Mouse (Mus musculus) hindbrain, embryonic 16.5 days (tissue): ENCODE data around the gene Hnrnpa1. TPM values are rescaled to one million over a fixed set of nuclear protein-coding genes. Genes with fewer than 3 reads are reported as not detected.

Experiments
- ATAC-seq: fragments of 200-750 bp; cut with Nextera tagmentation; 2 replicates; pipeline ENCODE4 v1.8.0; 2017; ENCODE audit warnings: moderate TSS enrichment, moderate library complexity
- H3K27ac ChIP-seq: fragments of 300-500 bp; sonication (generic); 2 replicates; pipeline ENCODE4 v1.5.1; 2014; ENCODE audit warnings: low read depth, mild to moderate bottlenecking, control low read depth, low read length, moderate library complexity
- H3K27me3 ChIP-seq: fragments of 300-500 bp; sonication (generic); replicated peaks from 2 replicates; pipeline ENCODE4 v1.6.1; 2014; ENCODE audit warnings: low read length; ENCODE audit not compliant: control insufficient read depth, insufficient read depth
- H3K36me3 ChIP-seq: fragments of 300-500 bp; sonication (generic); 2 replicates; pipeline ENCODE4 v1.6.1; 2014; ENCODE audit warnings: mild to moderate bottlenecking, low read length, moderate library complexity, mixed read lengths; ENCODE audit not compliant: control insufficient read depth, insufficient read depth
- H3K4me1 ChIP-seq: fragments of 300-500 bp; sonication (generic); 2 replicates; pipeline ENCODE4 v1.6.1; 2014; ENCODE audit warnings: low read depth, low read length; ENCODE audit not compliant: control insufficient read depth, insufficient read depth
- H3K4me2 ChIP-seq: fragments of 300-500 bp; sonication (generic); 2 replicates; pipeline ENCODE4 v1.6.1; 2014; ENCODE audit warnings: mild to moderate bottlenecking, low read length, control low read depth, moderate library complexity
- H3K4me3 ChIP-seq: fragments of 300-500 bp; sonication (generic); 2 replicates; pipeline ENCODE4 v1.5.1; 2014; ENCODE audit warnings: mild to moderate bottlenecking, low read length, control low read depth, moderate library complexity
- H3K9ac ChIP-seq: fragments of 300-500 bp; sonication (generic); 2 replicates; pipeline ENCODE4 v1.6.1; 2014; ENCODE audit warnings: low read depth, mild to moderate bottlenecking, control low read depth, low read length, moderate library complexity
- H3K9me3 ChIP-seq: fragments of 300-500 bp; sonication (generic); 2 replicates; pipeline ENCODE4 v1.6.1; 2014; ENCODE audit warnings: mild to moderate bottlenecking, low read length, moderate library complexity; ENCODE audit not compliant: control insufficient read depth
- WGBS: fragments of 180-500 bp; shearing (Covaris S2); extraction: QIAGEN DNeasy Blood & Tissue Kit; methylation state at CpG from one replicate; pipeline ENCODE4 v1.1.7; 2014; 5-methylcytosine and 5-hydroxymethylcytosine counted together
- polyA plus RNA-seq: library from polyadenylated mRNA; unstranded; fragments of >200 nt; fragmentation: Nextera tagmentation; extraction: Ambion mirVana; gene quantifications from 2 replicates; pipeline ENCODE4 v1.2.1, GENCODE M21; 2015

The Hnrnpa1 gene
- 483 and 550 TPM in 2 replicates for polyA plus RNA-seq

DNA sequence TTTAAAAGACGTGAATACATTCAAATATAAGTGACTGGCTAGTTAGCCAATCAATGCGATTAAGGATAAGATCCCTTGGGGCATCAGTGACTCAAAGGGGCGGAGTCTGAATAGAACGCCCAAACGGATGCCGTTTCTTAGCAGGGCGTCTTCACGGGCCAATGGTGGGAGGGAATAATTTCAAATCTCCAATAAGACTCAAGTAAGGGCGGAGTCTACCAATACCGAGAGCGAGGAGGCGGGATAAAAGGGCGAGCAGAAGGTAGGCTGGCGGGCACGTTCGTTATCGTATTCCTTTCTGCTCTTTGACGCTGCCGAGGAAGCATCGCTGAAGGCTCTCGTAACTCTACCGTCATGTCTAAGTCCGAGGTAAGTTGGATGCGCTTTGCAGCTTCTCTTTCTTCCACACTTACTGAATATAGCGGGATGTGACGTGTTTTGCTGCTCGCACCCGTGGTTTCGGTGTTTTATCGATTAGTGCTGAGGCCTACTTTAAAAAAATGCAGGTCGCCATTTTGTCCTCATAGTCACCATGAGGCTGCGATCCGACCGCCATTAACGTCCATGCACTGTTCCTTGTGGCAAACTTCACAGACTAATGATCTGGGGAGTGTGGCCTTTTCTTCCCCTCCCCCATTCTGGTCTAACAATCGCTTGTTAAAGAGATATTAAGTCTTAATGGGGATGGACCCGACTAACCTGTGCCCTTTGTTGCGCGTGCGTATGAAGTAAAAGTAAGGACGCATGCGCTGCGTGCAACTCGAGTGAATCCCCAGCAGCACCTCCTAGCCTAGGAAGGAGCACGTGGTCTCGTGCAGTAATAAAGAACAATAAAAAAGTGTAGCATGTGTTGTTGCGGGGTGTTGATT, at the start of gene Hnrnpa1:
Gene Hnrnpa1, plus strand, starts transcription at position 273 of the 869 bp plus-strand sequence.
- H3K36me3 ChIP-seq = peaks cover 13% of the 10 kb centered on the region
- no peaks in the 10 kb centered on the region for H3K27me3 ChIP-seq
- peak within 1 kb of the TSS; percentile 93 for H3K27ac ChIP-seq
- peak within 1 kb of the TSS; percentile 72 for H3K4me3 ChIP-seq
- WGBS = under 1% methylated on average over 47 of the region's 47 CpGs
- ATAC-seq = peak; percentile 92
- peak within 1 kb of the TSS; percentile 67 for H3K4me2 ChIP-seq
- peaks cover 27% of the 10 kb centered on the region for H3K4me1 ChIP-seq
- peak within 1 kb of the TSS; percentile 76 for H3K9ac ChIP-seq
- no peaks in the 10 kb centered on the region for H3K9me3 ChIP-seq

DNA sequence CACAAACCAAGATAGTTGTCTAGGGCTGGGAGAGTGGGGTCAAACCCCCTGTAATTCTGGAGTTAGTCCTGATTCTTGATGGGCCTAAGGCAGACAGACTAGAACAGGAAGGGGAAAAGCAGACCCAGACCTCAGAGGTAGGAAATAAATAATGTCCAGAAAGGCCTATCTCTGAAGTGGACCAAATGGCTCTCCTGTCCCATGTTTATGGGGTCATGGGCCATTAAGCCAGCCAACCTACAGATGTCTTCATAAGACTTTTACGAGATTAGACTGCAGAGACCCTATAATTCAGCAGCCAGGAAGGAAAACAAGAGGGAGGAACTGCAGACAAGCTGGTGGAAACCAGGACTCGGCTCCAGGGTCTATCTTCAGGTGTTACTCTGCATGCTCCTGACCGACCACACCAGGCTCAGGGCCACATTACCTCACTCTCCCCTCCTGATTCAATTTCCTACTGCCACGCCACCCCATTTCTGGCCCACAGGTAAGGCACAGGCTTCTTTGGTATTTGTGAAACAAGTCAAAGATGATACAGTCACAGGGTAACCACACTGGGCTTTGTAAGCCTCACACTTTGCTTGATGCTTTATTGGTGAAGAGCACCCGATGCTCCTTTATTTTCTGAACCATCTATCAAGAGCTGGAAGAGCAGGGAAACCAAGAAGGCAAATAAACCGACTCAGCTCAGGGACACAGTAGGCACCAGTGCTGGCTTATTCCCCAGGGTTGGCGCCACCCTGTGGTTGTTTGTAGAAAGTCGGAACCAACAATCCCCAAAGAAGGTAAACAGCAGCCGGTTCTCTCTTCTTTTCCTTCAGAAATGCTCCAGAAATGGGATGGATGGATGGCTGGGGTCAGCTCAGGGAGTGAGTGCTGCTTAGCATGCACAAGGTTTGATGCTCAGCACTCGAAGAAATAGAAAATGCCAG, 49.4 kb upstream of the Hnrnpa1 start:
- Histone ChIP-seq H3K9ac (no peak overlapping the region), H3K9me3 (no peaks in the 10 kb centered on the region), H3K4me1 (no peaks in the 10 kb centered on the region), H3K27ac (no peak overlapping the region), H3K27me3 (no peaks in the 10 kb centered on the region), H3K4me3 (no peak overlapping the region), H3K36me3 (peaks cover 8% of the 10 kb centered on the region; the same call in 1 of the 2 replicates), H3K4me2 (no peak overlapping the region)
- 58% methylated on average over 10 of the region's 10 CpGs for WGBS
- no peak; the same call in 1 of the 2 replicates for ATAC-seq

- Histone ChIP-seq H3K4me1 (no peaks in the 10 kb centered on the region), H3K4me2 (no peak overlapping the region)
Measured at GRCm38 (mm10) chr15:103193606-103194005, 46.6 kb upstream of the Hnrnpa1 start.

GRCm38 (mm10) chr15:103196835-103197234, 43.4 kb upstream of the Hnrnpa1 start:
- ATAC-seq = no peak
- Histone ChIP-seq H3K36me3 (peaks cover 19% of the 10 kb centered on the region), H3K4me1 (no peaks in the 10 kb centered on the region), H3K27ac (no peak overlapping the region), H3K4me2 (no peak overlapping the region), H3K9me3 (no peaks in the 10 kb centered on the region), H3K9ac (no peak overlapping the region), H3K27me3 (no peaks in the 10 kb centered on the region), H3K4me3 (no peak overlapping the region)
- WGBS = 84% methylated on average over 1 of the region's 1 CpGs

More at GRCm38 (mm10) chr15:103193606-103194005, 46.6 kb upstream of the Hnrnpa1 start:
- Histone ChIP-seq H3K36me3 (peaks cover 12% of the 10 kb centered on the region), H3K9me3 (no peaks in the 10 kb centered on the region), H3K9ac (no peak overlapping the region), H3K27me3 (no peaks in the 10 kb centered on the region), H3K27ac (no peak overlapping the region), H3K4me3 (no peak overlapping the region)
- ATAC-seq = no peak
- WGBS = 84% methylated on average over 2 of the region's 2 CpGs

DNA sequence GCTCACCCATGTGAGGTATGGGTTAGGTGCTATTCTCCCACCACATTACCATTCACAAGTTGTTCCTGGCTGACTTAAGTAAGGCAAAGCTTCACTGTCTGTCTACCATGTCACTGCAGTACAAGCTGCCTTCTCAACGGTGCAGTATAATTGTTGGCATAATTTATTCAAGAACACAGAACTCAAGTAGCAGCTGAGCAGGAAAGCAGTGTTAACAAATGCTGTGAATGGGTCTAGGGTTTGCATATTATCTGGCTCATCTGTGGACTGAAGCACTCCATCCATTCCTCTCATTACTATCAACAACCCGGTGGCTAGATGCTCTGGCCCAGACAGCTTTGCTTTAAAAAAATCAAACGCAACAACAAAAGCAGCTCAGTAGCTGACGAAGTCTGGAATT, 42.4 kb upstream of the Hnrnpa1 start:
- H3K27ac ChIP-seq = no peak overlapping the region
- no peak overlapping the region for H3K4me2 ChIP-seq
- no peaks in the 10 kb centered on the region for H3K4me1 ChIP-seq
- H3K9me3 ChIP-seq = no peaks in the 10 kb centered on the region
- WGBS = 81% methylated on average over 4 of the region's 4 CpGs
- no peaks in the 10 kb centered on the region for H3K27me3 ChIP-seq
- no peak overlapping the region for H3K4me3 ChIP-seq
- ATAC-seq = no peak
- H3K9ac ChIP-seq = no peak overlapping the region
- peaks cover 17% of the 10 kb centered on the region for H3K36me3 ChIP-seq

- Histone ChIP-seq H3K4me2 (no peak overlapping the region), H3K9me3 (no peaks in the 10 kb centered on the region), H3K9ac (no peak overlapping the region), H3K27me3 (no peaks in the 10 kb centered on the region), H3K36me3 (peaks cover 18% of the 10 kb centered on the region), H3K4me3 (no peak overlapping the region), H3K27ac (0 out of 2 replicates have a peak overlapping the region, but pooled peaks have one; percentile 19), H3K4me1 (no peaks in the 10 kb centered on the region)
- 53% methylated on average over 6 of the region's 6 CpGs for WGBS
- no peak for ATAC-seq
Measured at GRCm38 (mm10) chr15:103202088-103202793, 38.0 kb upstream of the Hnrnpa1 start.

DNA sequence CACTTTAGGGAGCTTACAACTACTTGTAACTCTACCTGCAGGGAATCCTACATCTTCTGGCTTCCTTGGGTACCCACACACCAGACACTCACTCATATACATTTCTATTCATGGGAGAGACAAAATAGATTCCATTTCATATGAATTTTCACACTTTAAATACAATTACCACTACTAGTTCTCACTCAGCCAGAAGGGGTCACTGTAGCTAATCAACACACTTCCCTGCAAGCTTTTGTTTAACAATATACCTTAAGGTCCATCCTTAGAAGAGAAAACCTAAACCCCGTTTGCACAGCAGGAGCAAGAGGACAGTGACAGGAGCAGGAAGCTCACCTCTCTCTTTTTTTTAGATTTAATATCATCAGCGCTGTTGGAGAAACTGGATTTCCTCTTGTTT, 35.1 kb upstream of the Hnrnpa1 start:
- H3K9me3 ChIP-seq = no peaks in the 10 kb centered on the region
- 58% methylated on average over 2 of the region's 2 CpGs for WGBS
- H3K27me3 ChIP-seq = no peaks in the 10 kb centered on the region
- no peak overlapping the region for H3K4me3 ChIP-seq
- no peak overlapping the region for H3K4me2 ChIP-seq
- H3K27ac ChIP-seq = no peak overlapping the region
- H3K36me3 ChIP-seq = peaks cover 12% of the 10 kb centered on the region
- H3K9ac ChIP-seq = no peak overlapping the region
- no peak for ATAC-seq
- H3K4me1 ChIP-seq = no peaks in the 10 kb centered on the region

GRCm38 (mm10) chr15:103214149-103214548, 26.1 kb upstream of the Hnrnpa1 start:
- 19% methylated on average over 2 of the region's 2 CpGs for WGBS
- Histone ChIP-seq H3K4me3 (peak overlapping the region; percentile 28), H3K4me1 (peaks cover 21% of the 10 kb centered on the region), H3K9me3 (no peaks in the 10 kb centered on the region), H3K9ac (peak overlapping the region; percentile 48), H3K27me3 (no peaks in the 10 kb centered on the region), H3K4me2 (peak overlapping the region; percentile 45), H3K27ac (peak overlapping the region; percentile 58), H3K36me3 (peaks cover 16% of the 10 kb centered on the region)
- peak; percentile 37; the same call in 1 of the 2 replicates for ATAC-seq
